Mouse (Mus musculus) cerebral cortex, adult 2 months (tissue): ENCODE results near the gene Myh6.

Experiments used
- WGBS: fragments of 180-500 bp; shearing (Covaris S2); methylation state at CpG from one replicate; pipeline ENCODE4 v1.1.7; 2018; 5-methylcytosine and 5-hydroxymethylcytosine counted together

The Myh6 gene

GRCm38 (mm10) chr14:54955481-54955880, 11.2 kb downstream of the Myh6 start:
- 91% methylated on average over 3 of the region's 3 CpGs for WGBS

- WGBS, result 95% methylated on average over 3 of the region's 3 CpGs
Observed at GRCm38 (mm10) chr14:54954474-54954873, 12.3 kb downstream of the Myh6 start.

- 87% methylated on average over 8 of the region's 8 CpGs for WGBS
Observed at GRCm38 (mm10) chr14:54953664-54954206, 13.0 kb downstream of the Myh6 start.

GRCm38 (mm10) chr14:54951587-54951986, 15.1 kb downstream of the Myh6 start:
- WGBS, result 92% methylated on average over 6 of the region's 6 CpGs

DNA sequence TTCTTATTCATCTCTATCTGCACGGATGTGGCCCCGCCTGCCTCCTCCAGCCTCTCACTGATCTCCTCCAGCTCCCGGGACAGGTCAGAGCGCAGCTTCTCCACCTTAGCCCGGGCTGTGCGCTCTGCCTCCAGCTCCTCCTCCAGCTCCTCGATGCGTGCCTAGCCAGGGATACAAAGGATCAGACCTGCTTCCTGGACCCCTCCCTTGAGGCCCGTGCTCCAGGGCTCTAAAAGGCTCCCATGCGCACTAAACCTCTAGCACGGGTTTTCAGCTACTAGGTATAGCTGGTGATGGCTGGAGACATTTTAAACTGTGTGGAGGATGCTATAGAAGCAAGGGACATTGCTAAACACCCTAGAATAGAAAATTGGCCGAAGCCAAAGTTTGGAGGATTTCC, 16.2 kb downstream of the Myh6 start:
- 64% methylated on average over 12 of the region's 12 CpGs for WGBS

DNA sequence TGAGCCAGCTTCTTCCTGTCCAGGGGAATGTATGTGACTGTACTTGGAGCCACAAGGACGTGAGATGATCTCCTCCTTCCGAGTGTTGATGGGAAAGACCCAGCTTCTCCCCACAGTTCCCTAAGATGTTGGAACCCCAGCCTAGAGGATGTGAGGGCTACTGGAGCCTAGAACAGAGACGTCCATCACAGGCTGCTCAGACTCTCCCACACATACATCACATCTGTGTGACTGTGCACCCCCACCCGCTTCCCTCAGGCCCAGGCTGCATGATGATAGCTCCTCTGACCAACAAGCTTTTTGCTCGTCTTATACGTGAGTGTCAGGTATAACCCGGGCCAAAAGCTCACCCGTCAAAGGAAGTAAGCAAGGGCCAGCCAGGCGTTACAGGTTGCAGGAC, 17.9 kb downstream of the Myh6 start:
- WGBS, result 88% methylated on average over 9 of the region's 9 CpGs

DNA sequence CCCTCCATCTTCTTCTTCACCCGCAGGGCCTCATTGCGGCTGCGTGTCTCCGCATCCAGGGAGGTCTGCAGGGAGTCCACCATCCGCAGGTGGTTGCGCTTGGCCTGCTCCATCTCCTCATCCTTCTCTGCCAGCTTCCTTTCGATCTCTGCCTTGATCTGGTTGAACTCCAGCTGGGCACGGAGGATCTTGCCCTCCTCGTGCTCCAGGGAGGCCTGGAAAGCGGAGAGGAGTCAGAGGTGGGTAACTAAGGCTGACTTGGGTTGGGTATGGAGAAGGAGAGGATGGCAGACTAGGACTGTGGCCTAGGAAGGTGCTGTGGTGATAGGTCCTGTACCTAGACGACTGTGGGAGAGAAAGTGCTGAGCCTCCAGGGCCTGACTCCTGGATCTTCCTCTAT, 19.7 kb downstream of the Myh6 start:
- 92% methylated on average over 11 of the region's 11 CpGs for WGBS

DNA sequence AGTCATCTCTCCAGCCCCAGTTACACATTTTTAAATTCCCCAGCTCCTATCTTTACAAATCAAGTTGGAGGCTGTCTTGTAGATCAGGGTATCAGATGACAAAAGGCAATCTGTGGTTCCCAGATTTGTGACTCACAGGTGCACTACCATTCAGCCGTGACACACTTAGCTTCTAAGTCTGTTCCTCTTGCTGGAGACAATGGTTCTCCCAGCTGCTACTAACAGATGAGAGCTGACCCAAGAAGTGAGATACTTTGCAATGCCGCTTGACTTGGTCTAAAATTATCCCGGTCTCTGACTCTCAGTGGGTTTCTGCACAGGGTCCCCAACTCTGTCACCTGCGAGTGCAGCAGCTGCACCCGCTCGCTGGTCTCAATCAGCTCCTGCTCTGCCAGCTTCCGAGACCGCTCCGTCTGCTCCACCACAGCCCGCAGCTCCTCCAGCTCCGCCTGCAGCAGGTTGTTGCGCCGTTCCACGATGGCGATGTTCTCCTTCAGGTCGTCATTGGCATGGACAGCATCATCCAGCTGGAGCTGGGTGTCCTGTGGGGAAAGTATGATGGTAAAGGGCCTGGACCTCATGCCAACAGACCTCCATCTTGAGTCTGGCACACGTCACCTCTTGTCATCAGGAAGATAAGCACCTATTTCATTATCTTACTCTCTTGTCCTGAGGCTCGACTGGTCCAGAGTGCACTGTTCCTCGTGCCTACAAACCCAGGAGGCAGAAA, 20.6 kb downstream of the Myh6 start:
- WGBS, result 84% methylated on average over 19 of the region's 19 CpGs

DNA sequence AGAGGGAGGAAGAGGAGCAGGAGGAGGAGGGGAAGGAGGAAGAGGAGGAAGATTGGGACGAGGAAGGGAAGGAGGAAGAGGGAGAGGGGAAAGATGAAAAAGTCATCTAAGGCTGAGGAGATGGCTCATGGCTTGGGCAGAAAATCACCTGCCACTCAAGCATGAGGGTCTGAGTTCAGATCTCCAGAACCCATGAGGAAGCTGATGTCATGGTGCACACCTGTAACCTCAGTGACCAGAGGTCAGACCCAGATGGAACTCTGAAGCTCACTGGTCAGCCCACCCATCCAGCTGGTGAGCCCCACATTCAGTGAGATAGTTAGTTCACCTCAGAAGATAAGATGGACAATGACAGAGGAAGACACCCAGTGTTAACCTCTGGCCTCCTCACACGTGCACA, 21.8 kb downstream of the Myh6 start:
- WGBS, result 63% methylated on average over 2 of the region's 2 CpGs

- 94% methylated on average over 7 of the region's 7 CpGs for WGBS
Observed at GRCm38 (mm10) chr14:54943971-54944370, 22.8 kb downstream of the Myh6 start.

GRCm38 (mm10) chr14:54942479-54942878, 24.2 kb downstream of the Myh6 start:
- 89% methylated on average over 8 of the region's 8 CpGs for WGBS

- 67% methylated on average over 13 of the region's 13 CpGs for WGBS
Observed at GRCm38 (mm10) chr14:54941024-54941978, 25.4 kb downstream of the Myh6 start.

DNA sequence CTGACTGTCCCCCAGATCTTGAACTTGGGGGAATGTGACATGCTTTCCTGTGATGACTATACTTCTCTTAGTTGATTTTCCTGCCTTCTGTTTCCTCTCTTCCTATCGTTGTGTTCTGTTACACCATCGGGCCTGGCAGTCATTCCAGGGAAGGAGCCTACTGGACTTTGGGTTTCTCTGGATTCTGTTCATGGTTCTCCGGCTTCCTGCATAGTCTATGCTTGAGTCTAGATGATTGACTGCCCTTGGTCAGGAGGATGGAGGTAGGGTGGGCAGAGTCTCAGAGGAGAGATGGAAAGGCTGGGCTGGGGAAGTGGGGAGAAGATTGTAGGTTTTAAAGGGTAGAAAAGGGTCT, 26.6 kb downstream of the Myh6 start:
- WGBS, result 71% methylated on average over 3 of the region's 3 CpGs

DNA sequence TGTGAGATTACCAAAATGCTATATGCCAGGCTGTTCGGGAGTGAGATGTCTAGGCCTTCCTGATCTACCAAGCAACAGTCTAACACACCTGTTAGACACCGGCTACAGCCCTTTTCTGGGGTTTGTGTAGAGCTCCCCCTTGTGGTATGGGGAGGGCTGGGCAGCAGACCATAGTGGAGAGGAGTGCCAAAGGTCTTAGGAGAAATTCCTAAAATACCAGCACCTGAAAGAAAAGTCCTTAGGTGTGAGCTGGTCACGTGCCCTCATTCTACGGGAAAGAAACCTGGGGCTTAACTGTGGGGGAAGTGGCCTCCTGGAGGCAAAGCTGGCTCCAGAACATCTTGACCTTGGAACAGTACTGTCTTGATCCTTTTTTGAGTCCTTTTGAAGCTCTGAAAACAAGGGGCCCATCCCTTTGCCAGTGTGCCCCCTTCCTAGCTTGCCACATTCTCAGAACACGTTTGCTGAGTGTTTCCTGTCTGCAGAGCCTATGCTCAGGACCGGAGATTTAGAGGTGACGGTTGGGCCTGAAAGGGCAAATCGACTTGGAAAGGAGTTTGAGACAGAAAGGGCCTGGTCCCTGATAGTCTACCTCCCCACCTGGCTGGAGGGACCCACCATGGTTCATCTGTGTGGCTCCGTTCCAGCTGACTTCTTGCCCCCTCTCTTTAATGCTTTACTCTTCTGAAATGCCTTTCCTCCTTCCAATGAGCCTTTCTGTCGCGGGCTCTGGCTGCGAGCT, 27.1 kb downstream of the Myh6 start:
- WGBS, result 69% methylated on average over 12 of the region's 12 CpGs

- WGBS, result 80% methylated on average over 15 of the region's 15 CpGs
Observed at GRCm38 (mm10) chr14:54938431-54939219, 28.1 kb downstream of the Myh6 start.

GRCm38 (mm10) chr14:54937361-54938182, 29.2 kb downstream of the Myh6 start:
- WGBS, result 80% methylated on average over 16 of the region's 16 CpGs

DNA sequence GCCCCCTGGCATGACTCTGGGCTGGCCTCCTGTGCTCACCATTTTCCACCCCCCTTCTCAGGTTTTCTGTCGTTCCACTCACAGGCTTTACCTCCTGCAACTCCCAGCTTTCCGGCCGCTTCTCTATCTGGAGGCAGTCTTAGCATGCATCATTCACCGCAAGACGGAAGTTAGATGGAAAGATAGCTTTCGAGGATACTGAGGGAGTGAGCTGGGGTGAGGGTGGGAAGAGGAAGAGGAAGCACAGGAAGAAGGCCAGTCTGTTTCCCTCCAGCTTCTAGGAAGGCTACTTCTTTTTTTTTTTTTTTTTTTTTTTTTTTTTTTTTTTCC, 29.9 kb downstream of the Myh6 start:
- 48% methylated on average over 6 of the region's 6 CpGs for WGBS

DNA sequence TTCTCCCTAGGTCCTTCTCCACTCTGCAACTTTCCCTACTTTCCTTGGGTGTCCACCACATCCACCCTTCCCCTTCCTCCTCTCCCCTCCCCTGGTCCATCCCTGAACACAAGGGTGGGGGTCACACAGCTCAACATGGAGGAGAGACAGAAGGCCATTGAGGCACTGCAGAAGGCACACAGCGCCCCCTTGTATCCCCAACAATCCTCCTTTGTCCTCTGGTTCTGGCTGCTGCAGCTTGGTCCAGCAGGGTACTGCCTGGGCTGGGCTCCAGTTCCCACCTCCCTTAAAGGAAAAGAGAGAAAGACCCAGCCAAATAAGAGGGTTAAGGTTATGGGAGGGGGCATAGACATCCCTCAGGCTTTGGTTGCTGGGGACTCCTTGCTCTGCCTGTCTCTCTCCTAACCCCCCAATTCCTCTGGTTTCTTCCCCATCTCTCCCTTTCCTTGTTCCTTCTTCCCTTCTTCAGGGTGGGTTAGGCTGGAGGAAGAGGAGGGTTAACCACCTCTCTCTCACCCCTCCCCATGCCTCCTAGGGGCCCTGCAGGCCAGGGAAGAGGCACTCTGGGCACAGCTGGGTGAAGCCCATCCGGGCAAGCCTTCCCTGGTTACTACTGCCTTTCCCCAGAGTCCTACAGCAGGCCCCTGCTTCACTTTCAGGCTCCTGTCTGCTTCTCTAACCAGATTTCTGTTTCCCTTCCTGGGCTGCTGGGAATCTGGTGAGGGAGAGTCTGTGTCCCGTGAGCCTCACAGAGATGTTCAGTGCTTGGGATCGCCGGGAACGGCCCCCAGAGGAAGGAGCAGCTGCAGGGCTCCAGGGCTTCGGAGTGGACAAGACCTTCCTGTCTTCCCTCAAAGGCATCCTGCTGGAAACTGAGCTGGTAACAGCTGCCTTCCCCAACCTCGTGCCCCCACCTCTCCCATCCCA, 30.6 kb downstream of the Myh6 start, which contains the start of gene Cmtm5:
Cmtm5 (plus strand) TSS at position 358 of the 927 bp plus-strand sequence.
- WGBS, result 55% methylated on average over 8 of the region's 8 CpGs

- WGBS, result 55% methylated on average over 6 of the region's 6 CpGs
Observed at GRCm38 (mm10) chr14:54932645-54933150, 34.0 kb downstream of the Myh6 start, which contains the start of gene Il25. Il25 (plus strand) TSS chr14:54932695.
